Mouse (Mus musculus): ENCODE measurements around the gene Ube4b. TPM values are rescaled to one million over a fixed set of nuclear protein-coding genes. Genes with fewer than 3 reads are reported as not detected.

Gene Ube4b
- polyA plus RNA-seq, 1 experiment from 2014 or later = 65.5 TPM

- peaks cover 10% of the 10 kb centered on the region for H3K4me1 ChIP-seq
- peaks cover 8% of the 10 kb centered on the region for H3K36me3 ChIP-seq (replicated peaks)
- no peaks in the 10 kb centered on the region for H3K9me3 ChIP-seq
- H3K4me3 ChIP-seq = no peak overlapping the region
- DNase-seq (ENCODE audit: low spot score) = no peak
- 86% methylated on average over 4 of the region's 4 CpGs for WGBS
- H3K27me3 ChIP-seq (replicated peaks; ENCODE audit: low read depth, poor library complexity, severe bottlenecking) = no peaks in the 10 kb centered on the region
- no peak overlapping the region for H3K27ac ChIP-seq (replicated peaks)
Measured at GRCm38 (mm10) chr4:149322286-149322685, 104.3 kb downstream of the Ube4b start.

GRCm38 (mm10) chr4:149319088-149319487 lies 107.5 kb downstream of the Ube4b start:
- no peak overlapping the region for H3K27ac ChIP-seq (replicated peaks)
- H3K27me3 ChIP-seq (replicated peaks; ENCODE audit: low read depth, poor library complexity, severe bottlenecking) = no peaks in the 10 kb centered on the region
- no peak overlapping the region for H3K4me3 ChIP-seq
- no peaks in the 10 kb centered on the region for H3K36me3 ChIP-seq (replicated peaks)
- DNase-seq (ENCODE audit: low spot score) = no peak
- WGBS = 86% methylated on average over 9 of the region's 9 CpGs
- H3K9me3 ChIP-seq = no peaks in the 10 kb centered on the region
- H3K4me1 ChIP-seq = peaks cover 10% of the 10 kb centered on the region

- Histone ChIP-seq H3K9me3 (no peaks in the 10 kb centered on the region), H3K4me1 (peaks cover 14% of the 10 kb centered on the region), H3K27ac (replicated peaks) (no peak overlapping the region), H3K36me3 (replicated peaks) (no peaks in the 10 kb centered on the region), H3K4me3 (no peak overlapping the region), H3K27me3 (replicated peaks; ENCODE audit: low read depth, poor library complexity, severe bottlenecking) (no peaks in the 10 kb centered on the region)
- WGBS = 61% methylated on average over 5 of the region's 5 CpGs
- DNase-seq (ENCODE audit: low spot score) = no peak
Measured at GRCm38 (mm10) chr4:149317387-149317786, 109.2 kb downstream of the Ube4b start.

- Histone ChIP-seq H3K36me3 (replicated peaks) (no peaks in the 10 kb centered on the region), H3K9me3 (no peaks in the 10 kb centered on the region), H3K4me3 (no peak overlapping the region), H3K4me1 (peaks cover 14% of the 10 kb centered on the region), H3K27ac (replicated peaks) (no peak overlapping the region), H3K27me3 (replicated peaks; ENCODE audit: low read depth, poor library complexity, severe bottlenecking) (no peaks in the 10 kb centered on the region)
- DNase-seq (ENCODE audit: low spot score) = no peak
- WGBS = 91% methylated on average over 11 of the region's 11 CpGs
Measured at GRCm38 (mm10) chr4:149314275-149314837, 112.2 kb downstream of the Ube4b start.

- Histone ChIP-seq H3K4me1 (peaks cover 15% of the 10 kb centered on the region), H3K27ac (replicated peaks) (0 out of 2 replicates have a peak overlapping the region, but pooled peaks have one; percentile 24), H3K36me3 (replicated peaks) (no peaks in the 10 kb centered on the region), H3K9me3 (no peaks in the 10 kb centered on the region), H3K27me3 (replicated peaks; ENCODE audit: low read depth, poor library complexity, severe bottlenecking) (no peaks in the 10 kb centered on the region), H3K4me3 (no peak overlapping the region)
- no peak for DNase-seq (ENCODE audit: low spot score)
- WGBS = 82% methylated on average over 12 of the region's 12 CpGs
Measured at GRCm38 (mm10) chr4:149313558-149314253, 112.8 kb downstream of the Ube4b start.

GRCm38 (mm10) chr4:149311996-149312395 lies 114.6 kb downstream of the Ube4b start:
- WGBS = 86% methylated on average over 5 of the region's 5 CpGs
- no peak overlapping the region for H3K27ac ChIP-seq (replicated peaks)

GRCm38 (mm10) chr4:149308491-149308820 lies 118.1 kb downstream of the Ube4b start:
- Histone ChIP-seq H3K27ac (replicated peaks) (peak overlapping the region; percentile 94), H3K9me3 (no peaks in the 10 kb centered on the region), H3K27me3 (replicated peaks; ENCODE audit: low read depth, poor library complexity, severe bottlenecking) (no peaks in the 10 kb centered on the region), H3K4me1 (peaks cover 27% of the 10 kb centered on the region), H3K4me3 (peak overlapping the region; percentile 99), H3K36me3 (replicated peaks) (no peaks in the 10 kb centered on the region)
- DNase-seq (ENCODE audit: low spot score) = no peak
- WGBS = 41% methylated on average over 3 of the region's 3 CpGs

More at GRCm38 (mm10) chr4:149311996-149312395, 114.6 kb downstream of the Ube4b start:
- Histone ChIP-seq H3K27me3 (replicated peaks; ENCODE audit: low read depth, poor library complexity, severe bottlenecking) (no peaks in the 10 kb centered on the region), H3K4me3 (no peak overlapping the region), H3K4me1 (peaks cover 19% of the 10 kb centered on the region), H3K36me3 (replicated peaks) (no peaks in the 10 kb centered on the region), H3K9me3 (no peaks in the 10 kb centered on the region)
- DNase-seq (ENCODE audit: low spot score) = no peak

GRCm38 (mm10) chr4:149307596-149308490 lies 118.7 kb downstream of the Ube4b start, which contains the start of gene Kif1b:
TSS of gene Kif1b (minus strand) at chr4:149307693.
- under 1% methylated on average over 79 of the region's 79 CpGs for WGBS
- Histone ChIP-seq H3K27me3 (replicated peaks; ENCODE audit: low read depth, poor library complexity, severe bottlenecking) (no peaks in the 10 kb centered on the region), H3K4me1 (peaks cover 30% of the 10 kb centered on the region), H3K9me3 (no peaks in the 10 kb centered on the region), H3K36me3 (replicated peaks) (no peaks in the 10 kb centered on the region), H3K4me3 (peak within 1 kb of the TSS; percentile 99), H3K27ac (replicated peaks) (peak within 1 kb of the TSS; percentile 94)
- DNase-seq (ENCODE audit: low spot score) = peak; percentile 99

GRCm38 (mm10) chr4:149306712-149307595 lies 119.6 kb downstream of the Ube4b start:
- H3K4me1 ChIP-seq = peaks cover 36% of the 10 kb centered on the region
- H3K27me3 ChIP-seq (replicated peaks; ENCODE audit: low read depth, poor library complexity, severe bottlenecking) = no peaks in the 10 kb centered on the region
- peak overlapping the region; percentile 94 for H3K27ac ChIP-seq (replicated peaks)
- no peaks in the 10 kb centered on the region for H3K36me3 ChIP-seq (replicated peaks)
- WGBS = under 1% methylated on average over 83 of the region's 83 CpGs
- H3K9me3 ChIP-seq = no peaks in the 10 kb centered on the region
- peak; percentile 75 for DNase-seq (ENCODE audit: low spot score)
- peak overlapping the region; percentile 99 for H3K4me3 ChIP-seq

- no peaks in the 10 kb centered on the region for H3K9me3 ChIP-seq
- no peaks in the 10 kb centered on the region for H3K36me3 ChIP-seq (replicated peaks)
- peaks cover 42% of the 10 kb centered on the region for H3K4me1 ChIP-seq
- peak overlapping the region; percentile 94 for H3K27ac ChIP-seq (replicated peaks)
- DNase-seq (ENCODE audit: low spot score) = no peak
- peak overlapping the region; percentile 99 for H3K4me3 ChIP-seq
- WGBS = 45% methylated on average over 14 of the region's 14 CpGs
- H3K27me3 ChIP-seq (replicated peaks; ENCODE audit: low read depth, poor library complexity, severe bottlenecking) = no peaks in the 10 kb centered on the region
Measured at GRCm38 (mm10) chr4:149305761-149306711, 120.5 kb downstream of the Ube4b start.

GRCm38 (mm10) chr4:149304466-149304865 lies 122.1 kb downstream of the Ube4b start:
- Histone ChIP-seq H3K4me1 (peaks cover 42% of the 10 kb centered on the region), H3K9me3 (no peaks in the 10 kb centered on the region), H3K4me3 (no peak overlapping the region), H3K36me3 (replicated peaks) (no peaks in the 10 kb centered on the region), H3K27me3 (replicated peaks; ENCODE audit: low read depth, poor library complexity, severe bottlenecking) (no peaks in the 10 kb centered on the region), H3K27ac (replicated peaks) (no peak overlapping the region)
- 88% methylated on average over 1 of the region's 1 CpGs for WGBS
- DNase-seq (ENCODE audit: low spot score) = no peak
